ENCODE assay signal across 10 mouse cellular contexts in the genomic region with DNA sequence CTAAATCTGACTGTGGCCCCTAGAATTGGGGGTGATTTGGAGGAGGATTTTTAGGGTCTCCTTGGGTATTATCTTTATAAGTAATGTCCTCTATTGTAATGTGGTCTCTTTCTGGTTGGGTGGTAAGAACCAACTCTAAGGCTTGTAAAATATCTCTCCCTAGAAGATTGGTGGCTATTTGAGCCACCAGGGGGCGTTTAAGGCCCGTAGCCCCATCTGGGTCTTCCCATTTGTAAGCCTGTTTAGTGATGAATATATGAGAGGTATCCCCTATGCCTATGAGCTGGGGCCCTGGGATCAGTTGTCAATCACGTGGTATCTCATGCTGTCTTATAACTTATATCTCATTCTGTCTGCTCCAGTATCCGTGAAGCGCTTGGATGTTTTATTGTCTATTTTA. TPM values are rescaled to one million over a fixed set of nuclear protein-coding genes. Genes with fewer than 3 reads are reported as not detected.
DNase-seq lines count a peak whose midpoint lies in the region; ATAC-seq and TF ChIP-seq lines count a peak whose summit lies in the region.
"Had no signal": no experiment of that assay in that cellular context is flagged by ENCODE, and none has a peak within 500 bp of the region (broad histone marks: within the 10 kb centered on the region; RNA-seq: fewer than 3 reads in every experiment).

No protein-coding gene starts in this region.

- WGBS in hindbrain, postnatal 0 days: 75% methylated on average over 5 of the region's 5 CpGs
- WGBS in hindbrain, embryonic 13.5 days: 83% methylated on average over 5 of the region's 5 CpGs
- 79% methylated on average over 5 of the region's 5 CpGs for WGBS in kidney, embryonic 16.5 days
- 74% methylated on average over 5 of the region's 5 CpGs for WGBS in midbrain, embryonic 11.5 days

- no peaks in the 10 kb centered on the region for H3K4me1 ChIP-seq in hindbrain, postnatal 0 days (ENCODE audit: insufficient read depth, low read length)
- H3K4me1 ChIP-seq in hindbrain, embryonic 13.5 days (replicated peaks): no peaks in the 10 kb centered on the region
- no peaks in the 10 kb centered on the region for H3K4me1 ChIP-seq in kidney, embryonic 16.5 days (ENCODE audit: insufficient read depth, low read length)
- no peaks in the 10 kb centered on the region for H3K4me1 ChIP-seq in midbrain, embryonic 11.5 days (ENCODE audit: control insufficient read depth, insufficient read depth, low read length)
- H3K4me1 ChIP-seq: stomach, embryonic 15.5 days had no signal

- H3K4me3 ChIP-seq in hindbrain, postnatal 0 days (ENCODE audit: low read length): no peak overlapping the region
- no peak overlapping the region for H3K4me3 ChIP-seq in hindbrain, embryonic 13.5 days
- H3K4me3 ChIP-seq in kidney, embryonic 16.5 days (ENCODE audit: low read length): no peak overlapping the region
- no peak overlapping the region for H3K4me3 ChIP-seq in midbrain, embryonic 11.5 days (ENCODE audit: low read depth, low read length)
- H3K4me3 ChIP-seq: stomach, embryonic 15.5 days had no signal

- H3K27ac ChIP-seq in hindbrain, postnatal 0 days: no peak overlapping the region
- H3K27ac ChIP-seq in hindbrain, embryonic 13.5 days: no peak overlapping the region
- H3K27ac ChIP-seq in kidney, embryonic 16.5 days (ENCODE audit: low read length): no peak overlapping the region
- H3K27ac ChIP-seq in midbrain, embryonic 11.5 days (ENCODE audit: low read depth, low read length): no peak overlapping the region
- H3K27ac ChIP-seq: stomach, embryonic 15.5 days had no signal

- H3K9ac ChIP-seq in hindbrain, postnatal 0 days (replicated peaks; ENCODE audit: low read length): no peak overlapping the region
- no peak overlapping the region for H3K9ac ChIP-seq in hindbrain, embryonic 13.5 days
- H3K9ac ChIP-seq in kidney, embryonic 16.5 days (replicated peaks; ENCODE audit: low read length): no peak overlapping the region
- H3K9ac ChIP-seq in midbrain, embryonic 11.5 days (ENCODE audit: low read length): no peak overlapping the region
- H3K9ac ChIP-seq: stomach, embryonic 15.5 days had no signal

- DNase-seq in hindbrain, postnatal 0 days (ENCODE audit: low spot score): peak; percentile 3
- peak; percentile 40 for DNase-seq in CD4-positive helper T cell, adult 2 months (ENCODE audit: low read depth, low spot score)
- DNase-seq in adrenal gland, postnatal 25 days: peak; percentile 33
- DNase-seq in spleen, postnatal 36 days (ENCODE audit: low spot score in 2 of 2): peak; percentile 39 to 62
- DNase-seq in layer of hippocampus, postnatal 36 days: no peak
- DNase-seq in midbrain, embryonic 11.5 days (ENCODE audit: low spot score, missing footprints): no peak

- H3K36me3 ChIP-seq in hindbrain, postnatal 0 days (ENCODE audit: insufficient read depth, low read length): no peaks in the 10 kb centered on the region
- no peaks in the 10 kb centered on the region for H3K36me3 ChIP-seq in hindbrain, embryonic 13.5 days
- no peaks in the 10 kb centered on the region for H3K36me3 ChIP-seq in kidney, embryonic 16.5 days (ENCODE audit: insufficient read depth, low read length)
- no peaks in the 10 kb centered on the region for H3K36me3 ChIP-seq in midbrain, embryonic 11.5 days (ENCODE audit: control insufficient read depth, insufficient read depth, low read length)
- H3K36me3 ChIP-seq: stomach, embryonic 15.5 days had no signal

- no peak for ATAC-seq in hindbrain, postnatal 0 days
- no peak for ATAC-seq in hindbrain, embryonic 13.5 days (ENCODE audit: low FRiP score)
- 0 out of 2 replicates have a peak, but pooled peaks have one; percentile 47 for ATAC-seq in kidney, embryonic 16.5 days (ENCODE audit: low FRiP score, low TSS enrichment)
- ATAC-seq in midbrain, embryonic 11.5 days (ENCODE audit: low FRiP score): no peak

- peak; percentile 30 for TF ChIP-seq CTCF in hindbrain, postnatal 0 days (IDR thresholded peaks at IDR 0.05; ENCODE audit: low read depth)

- H3K4me2 ChIP-seq in hindbrain, postnatal 0 days (ENCODE audit: low read depth, low read length): no peak overlapping the region
- no peak overlapping the region for H3K4me2 ChIP-seq in hindbrain, embryonic 13.5 days
- no peak overlapping the region for H3K4me2 ChIP-seq in kidney, embryonic 16.5 days (replicated peaks; ENCODE audit: low read depth, low read length)
- H3K4me2 ChIP-seq in midbrain, embryonic 11.5 days: no peak overlapping the region
- H3K4me2 ChIP-seq: stomach, embryonic 15.5 days had no signal

- H3K27me3 ChIP-seq in hindbrain, postnatal 0 days (ENCODE audit: insufficient read depth, low read length): no peaks in the 10 kb centered on the region
- no peaks in the 10 kb centered on the region for H3K27me3 ChIP-seq in hindbrain, embryonic 13.5 days
- H3K27me3 ChIP-seq in kidney, embryonic 16.5 days (ENCODE audit: insufficient read depth, low read length): no peaks in the 10 kb centered on the region
- no peaks in the 10 kb centered on the region for H3K27me3 ChIP-seq in midbrain, embryonic 11.5 days (ENCODE audit: control insufficient read depth, insufficient read depth, low read length)
- H3K27me3 ChIP-seq: stomach, embryonic 15.5 days had no signal

- no peaks in the 10 kb centered on the region for H3K9me3 ChIP-seq in hindbrain, postnatal 0 days (ENCODE audit: low read length)
- no peaks in the 10 kb centered on the region for H3K9me3 ChIP-seq in hindbrain, embryonic 13.5 days
- no peaks in the 10 kb centered on the region for H3K9me3 ChIP-seq in kidney, embryonic 16.5 days (ENCODE audit: low read length)
- no peaks in the 10 kb centered on the region for H3K9me3 ChIP-seq in midbrain, embryonic 11.5 days (ENCODE audit: control insufficient read depth, low read length)
- H3K9me3 ChIP-seq: stomach, embryonic 15.5 days had no signal

RNA-seq across cellular contexts. Expression of gene Fam111a, which starts 3.6 kb away (rescaled TPM):
- total RNA-seq in hindbrain, postnatal 0 days (2014; rRNA removed): 1.9 and 4.8 TPM in 2 replicates
- polyA plus RNA-seq in hindbrain, postnatal 0 days (2015; fragmentation: Nextera tagmentation; extraction: Ambion mirVana): 3.2 and 3.3 TPM in 2 replicates
- polyA plus RNA-seq in hindbrain, embryonic 13.5 days (2015; fragmentation: Nextera tagmentation; extraction: Ambion mirVana): 7.8 and 8.0 TPM in 2 replicates
- total RNA-seq in adrenal gland, postnatal 25 days (2021): 6.3 and 6.7 TPM in 2 replicates
- polyA plus RNA-seq in kidney, embryonic 16.5 days (2015; fragmentation: Nextera tagmentation; extraction: Ambion mirVana): 24.3 and 26.0 TPM in 2 replicates
- 1 to 10 TPM; 1.3 to 1.6 TPM for total RNA-seq in layer of hippocampus, postnatal 36 days (2021)
- polyA plus RNA-seq in midbrain, embryonic 11.5 days (2014; fragmentation: Nextera tagmentation; extraction: Ambion mirVana): 27.4 and 31.1 TPM in 2 replicates

RNA-seq across cellular contexts. Expression of gene Dtx4, which starts 47.9 kb away (rescaled TPM):
- 54.7 and 55.6 TPM in 2 replicates for total RNA-seq in hindbrain, postnatal 0 days (2014; rRNA removed)
- 23.3 and 24.6 TPM in 2 replicates for polyA plus RNA-seq in hindbrain, postnatal 0 days (2015; fragmentation: Nextera tagmentation; extraction: Ambion mirVana)
- polyA plus RNA-seq in hindbrain, embryonic 13.5 days (2015; fragmentation: Nextera tagmentation; extraction: Ambion mirVana): 34.8 and 36.8 TPM in 2 replicates
- total RNA-seq in adrenal gland, postnatal 25 days (2021): 14.9 and 15.1 TPM in 2 replicates
- 6.1 and 6.6 TPM in 2 replicates for polyA plus RNA-seq in kidney, embryonic 16.5 days (2015; fragmentation: Nextera tagmentation; extraction: Ambion mirVana)
- total RNA-seq in layer of hippocampus, postnatal 36 days (2021): 10 to 100 TPM; 33.6 to 36.6 TPM
- polyA plus RNA-seq in midbrain, embryonic 11.5 days (2014; fragmentation: Nextera tagmentation; extraction: Ambion mirVana): 62.0 and 64.3 TPM in 2 replicates

RNA-seq across cellular contexts. Expression of gene Gm4952, which starts 50.6 kb away (rescaled TPM):
- 0.14 TPM in 1 of 2 replicates, not detected in the other for total RNA-seq in hindbrain, postnatal 0 days (2014; rRNA removed)
- polyA plus RNA-seq in hindbrain, postnatal 0 days (2015; fragmentation: Nextera tagmentation; extraction: Ambion mirVana): 0.30 and 0.43 TPM in 2 replicates
- 0.19 TPM in 1 of 2 replicates, not detected in the other for polyA plus RNA-seq in hindbrain, embryonic 13.5 days (2015; fragmentation: Nextera tagmentation; extraction: Ambion mirVana)
- 1.3 TPM in 1 of 2 replicates, not detected in the other for total RNA-seq in adrenal gland, postnatal 25 days (2021)
- polyA plus RNA-seq in kidney, embryonic 16.5 days (2015; fragmentation: Nextera tagmentation; extraction: Ambion mirVana): 0.31 and 0.49 TPM in 2 replicates
- total RNA-seq in layer of hippocampus, postnatal 36 days (2021): not detected
- not detected in 2 replicates for polyA plus RNA-seq in midbrain, embryonic 11.5 days (2014; fragmentation: Nextera tagmentation; extraction: Ambion mirVana)
- polyA plus RNA-seq: heart, embryonic 14.5 days had no signal

Comparison
In these comparisons a context has a peak if more than half of its experiments do, and no peak if none do; other contexts are left out.
1. DNase-seq: peak in hindbrain, postnatal 0 days (single experiment), CD4-positive helper T cell, adult 2 months (single experiment), adrenal gland, postnatal 25 days (single experiment) and spleen, postnatal 36 days (2 of 2); none in layer of hippocampus, postnatal 36 days (0 of 2) and midbrain, embryonic 11.5 days (single experiment).